Mouse (Mus musculus) kidney, postnatal 25 days (tissue): ENCODE results near the gene Slc17a4.
A peak's percentile ranks its signal among the peaks of the same experiment; 100 is the strongest.

Experiments used
- DNase-seq, 2 experiments: peaks; one replicate each; pipeline ENCODE4 v3.0.0; 2021; ENCODE audit warnings: mixed read lengths in 2 of 2

Slc17a4 gene

DNA sequence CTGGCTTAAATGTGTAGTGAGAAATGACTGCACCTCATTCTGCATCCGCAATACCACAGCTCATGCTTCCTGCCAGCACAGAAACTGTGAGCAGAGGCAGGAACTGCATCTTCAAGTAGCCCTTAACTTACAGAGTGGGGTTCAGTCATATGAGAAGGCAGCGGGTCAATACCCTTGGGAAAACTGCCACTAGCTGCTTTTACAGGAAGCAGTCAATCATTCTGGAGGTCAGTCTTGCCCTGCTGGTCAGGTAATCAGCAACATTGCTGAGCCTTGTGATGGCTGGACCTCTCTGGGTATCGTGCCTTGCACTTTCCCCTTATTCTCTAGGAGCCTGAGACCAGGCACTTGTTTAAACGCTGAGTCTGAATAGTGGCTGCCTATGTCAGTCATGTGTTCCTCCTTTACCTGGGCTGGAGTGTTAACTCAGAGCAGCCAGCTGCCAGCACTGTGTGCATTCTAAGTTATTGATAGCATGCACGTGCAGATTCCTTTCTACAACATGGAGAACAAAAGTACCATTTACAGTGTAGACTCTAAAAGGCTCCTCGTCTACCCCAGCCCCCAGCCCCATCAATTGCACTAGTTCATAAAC is 25.7 kb downstream of the Slc17a4 start:
- peak; percentile 35 to 72 for DNase-seq

DNA sequence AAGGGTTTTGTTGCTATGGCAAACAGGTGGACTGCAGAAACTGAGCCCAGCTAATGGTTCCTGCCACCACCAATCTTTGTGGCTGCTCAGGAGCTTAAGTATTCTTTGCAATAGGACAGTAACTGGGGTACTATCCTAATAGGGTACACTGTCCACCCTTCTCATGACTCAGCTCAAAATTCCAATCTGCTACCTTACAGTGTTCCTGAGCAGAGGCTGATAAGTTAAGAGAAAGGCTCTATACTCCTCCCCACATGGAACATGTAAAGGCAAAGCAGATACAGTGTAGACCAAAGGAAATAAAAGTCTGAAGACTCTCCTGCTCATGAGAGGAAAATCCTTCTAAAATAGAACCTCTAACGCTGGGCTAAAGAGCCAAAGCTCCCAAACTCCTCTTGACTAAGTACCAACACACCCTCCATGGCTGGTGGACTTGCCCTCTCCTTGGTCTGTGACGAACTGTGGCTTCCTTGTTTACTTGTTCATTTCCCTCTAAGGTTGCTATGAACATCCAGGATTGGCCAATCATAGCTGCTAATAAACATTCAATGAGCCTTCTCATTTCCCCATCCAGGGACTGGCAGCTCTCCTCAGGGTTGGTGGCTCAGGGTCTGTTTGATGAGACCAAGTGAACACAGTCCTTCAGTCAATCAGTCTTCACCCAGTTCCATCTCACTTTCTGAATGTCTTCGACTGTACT is 27.6 kb downstream of the Slc17a4 start:
- DNase-seq: no peak

DNA sequence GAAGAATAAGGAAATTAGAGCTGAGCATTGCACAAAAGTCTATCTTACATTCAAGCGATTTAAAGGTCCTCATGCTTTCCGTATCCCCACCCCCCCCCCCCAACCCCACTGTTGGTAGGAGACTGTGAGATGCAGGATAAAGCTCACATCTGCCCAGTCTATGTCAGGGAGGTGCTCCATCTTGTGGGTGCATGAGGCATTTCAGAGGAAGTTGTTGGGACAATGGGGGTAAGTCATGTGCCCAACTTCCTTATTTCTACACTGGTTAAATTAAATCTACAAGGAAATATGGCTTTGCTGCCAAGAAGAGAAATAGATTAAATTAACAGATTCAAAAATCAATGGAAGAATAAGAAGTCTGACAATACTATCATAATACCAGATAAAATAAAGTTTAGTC is 29.3 kb downstream of the Slc17a4 start:
- DNase-seq: no peak

DNA sequence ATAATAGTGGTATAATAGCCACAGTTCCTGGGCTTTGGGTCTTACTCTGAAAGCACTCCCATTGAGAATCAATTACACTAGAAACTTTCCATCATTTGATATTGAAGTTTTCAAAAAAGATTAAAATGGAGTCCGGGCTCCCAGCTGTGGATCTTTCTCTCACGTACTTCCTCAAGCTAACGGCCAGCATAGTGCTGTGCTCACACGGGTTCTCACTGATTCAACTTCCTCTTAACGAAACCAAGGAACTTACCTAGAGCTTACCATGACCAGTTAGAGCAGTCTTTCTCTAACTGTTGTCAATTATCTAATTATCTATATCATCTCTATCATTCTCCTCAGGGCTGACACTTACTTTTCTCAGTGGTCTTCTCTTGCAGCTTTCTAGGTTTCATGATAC is 35.2 kb downstream of the Slc17a4 start:
- no peak for DNase-seq

DNA sequence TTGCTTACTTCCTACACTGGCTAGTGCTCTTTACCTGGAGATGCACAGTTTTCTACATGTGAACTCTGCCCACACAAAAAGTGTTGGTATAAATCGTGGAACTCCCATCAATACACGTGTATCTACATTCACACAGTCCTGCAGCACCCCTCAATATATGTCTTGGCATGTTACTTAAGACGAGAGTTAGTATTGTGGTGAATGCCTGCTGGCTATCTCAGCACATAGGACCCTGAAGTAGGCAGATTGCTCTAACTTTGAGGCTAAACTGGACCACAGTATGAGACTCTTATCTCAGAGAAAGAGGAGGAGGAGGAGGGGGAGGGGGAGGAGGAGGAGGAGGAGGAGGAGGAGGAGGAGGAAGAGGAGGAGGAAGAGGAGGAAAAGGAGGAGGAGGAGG is 35.7 kb downstream of the Slc17a4 start:
- no peak for DNase-seq

DNA sequence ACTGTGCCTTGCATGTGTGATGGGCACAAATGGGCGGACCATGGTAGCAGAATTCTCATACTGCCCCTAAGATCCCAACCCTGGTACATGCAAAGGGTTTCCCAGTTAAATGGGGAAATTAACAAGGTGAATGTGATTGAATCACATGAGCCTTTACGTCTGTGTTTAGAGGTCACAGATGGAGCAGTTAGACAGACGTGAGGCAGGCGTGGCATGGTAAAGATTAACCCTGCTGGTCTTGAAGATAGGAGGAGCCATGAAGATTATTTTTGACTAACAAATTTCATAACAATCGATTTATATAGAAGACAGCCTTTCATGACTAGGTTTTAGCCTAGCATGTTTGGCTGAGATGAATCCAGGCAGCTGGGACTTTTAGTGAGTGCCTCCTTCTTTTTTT is 41.7 kb downstream of the Slc17a4 start:
- DNase-seq: peak; percentile 28 to 53

DNA sequence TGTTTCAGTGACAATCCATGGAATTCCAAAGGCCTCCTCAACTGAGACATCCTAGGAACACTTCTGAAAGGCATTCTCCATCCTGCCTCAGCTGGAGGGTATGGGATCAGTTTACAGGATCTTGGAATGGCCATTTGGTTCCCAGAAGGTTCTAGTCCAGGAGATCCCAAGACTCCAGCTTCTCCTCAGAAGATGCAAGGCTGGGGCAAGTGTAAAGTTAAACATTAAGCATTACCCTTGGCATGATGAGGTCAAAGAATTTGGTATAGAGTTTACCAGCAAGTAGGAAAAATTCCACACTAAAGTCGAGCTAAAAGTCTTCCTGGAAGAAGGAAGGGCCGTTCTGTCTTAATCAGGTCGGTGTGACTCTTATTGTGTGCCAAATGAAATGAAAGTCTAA is 44.8 kb downstream of the Slc17a4 start:
- DNase-seq: peak; percentile 18 to 51

DNA sequence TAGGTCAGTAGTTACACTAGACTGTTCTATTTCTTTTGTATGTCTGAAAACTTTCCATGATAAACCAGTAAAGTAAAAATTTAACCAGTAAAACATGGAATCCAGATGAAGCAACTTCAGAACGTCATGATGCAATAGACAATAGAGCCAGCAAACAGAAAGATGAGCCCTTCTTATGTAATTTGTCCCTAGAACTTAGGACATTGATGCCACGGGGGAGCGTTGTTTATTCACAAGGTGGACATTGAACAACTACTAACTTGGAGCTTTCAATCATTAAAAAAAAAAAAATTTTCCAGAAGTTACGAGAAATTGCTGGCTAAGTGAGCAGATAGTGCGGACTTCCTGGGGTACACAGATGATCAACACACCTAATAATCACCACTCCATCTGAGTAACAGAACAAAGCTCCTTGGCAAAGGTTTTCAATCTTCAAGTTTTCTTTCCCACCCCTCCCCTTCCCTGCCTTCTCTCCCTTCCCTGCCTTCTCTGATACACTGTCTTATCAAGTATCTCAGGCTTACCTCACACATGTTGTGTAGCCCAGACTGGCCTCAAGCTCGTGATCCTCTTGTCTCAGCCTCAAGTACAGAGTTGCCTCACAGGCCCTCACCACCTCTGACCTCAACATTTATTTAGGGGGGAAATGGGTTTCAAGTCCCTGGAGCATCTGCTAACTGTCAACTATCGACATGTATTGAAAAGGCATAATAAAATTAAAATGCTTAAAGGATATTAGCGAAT is 45.8 kb downstream of the Slc17a4 start:
- peak; percentile 49 to 79 for DNase-seq

DNA sequence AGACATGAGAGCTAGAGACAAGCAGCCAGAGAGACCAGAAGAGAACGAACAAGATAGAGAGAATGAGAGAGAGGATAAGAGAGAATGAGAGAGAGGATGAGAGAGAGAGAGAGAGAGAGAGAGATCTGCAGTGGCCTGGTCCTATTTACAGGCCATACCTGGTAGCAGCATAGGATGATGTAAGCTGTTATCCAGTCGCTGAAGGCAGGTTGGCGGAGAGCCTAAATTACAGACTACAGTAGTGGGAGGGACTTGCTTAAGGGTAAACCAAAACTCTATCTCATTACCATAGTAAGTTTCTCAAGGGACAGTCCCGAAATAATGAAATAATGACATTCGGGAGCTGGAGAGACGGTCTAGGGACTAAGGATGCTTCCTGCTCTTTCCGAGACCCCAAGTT is 47.4 kb downstream of the Slc17a4 start, which contains the start of gene Slc17a1:
TSS of gene Slc17a1 (plus strand) at position 346 of the 400 bp plus-strand sequence.
- peak; percentile 67 to 81 for DNase-seq

DNA sequence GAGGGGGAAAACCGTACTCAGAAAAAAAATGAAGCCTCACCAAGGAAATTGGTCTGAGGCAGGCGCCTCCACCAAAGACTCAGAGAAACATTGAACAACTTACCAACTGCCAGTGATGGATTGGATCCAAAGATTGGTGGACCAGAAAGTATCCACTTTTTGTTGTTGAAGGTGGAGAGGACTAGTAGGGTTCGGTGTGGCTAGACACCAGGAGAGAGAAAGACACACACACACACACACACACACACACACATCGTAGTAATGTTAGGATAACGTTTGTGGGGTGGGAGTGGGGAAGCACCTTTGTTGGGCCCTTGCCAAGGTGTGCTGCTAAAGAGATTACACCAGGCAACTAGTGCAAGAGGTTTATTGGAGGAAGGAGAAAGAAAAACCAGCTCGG is 47.8 kb downstream of the Slc17a4 start:
- DNase-seq: peak; percentile 57 to 63

DNA sequence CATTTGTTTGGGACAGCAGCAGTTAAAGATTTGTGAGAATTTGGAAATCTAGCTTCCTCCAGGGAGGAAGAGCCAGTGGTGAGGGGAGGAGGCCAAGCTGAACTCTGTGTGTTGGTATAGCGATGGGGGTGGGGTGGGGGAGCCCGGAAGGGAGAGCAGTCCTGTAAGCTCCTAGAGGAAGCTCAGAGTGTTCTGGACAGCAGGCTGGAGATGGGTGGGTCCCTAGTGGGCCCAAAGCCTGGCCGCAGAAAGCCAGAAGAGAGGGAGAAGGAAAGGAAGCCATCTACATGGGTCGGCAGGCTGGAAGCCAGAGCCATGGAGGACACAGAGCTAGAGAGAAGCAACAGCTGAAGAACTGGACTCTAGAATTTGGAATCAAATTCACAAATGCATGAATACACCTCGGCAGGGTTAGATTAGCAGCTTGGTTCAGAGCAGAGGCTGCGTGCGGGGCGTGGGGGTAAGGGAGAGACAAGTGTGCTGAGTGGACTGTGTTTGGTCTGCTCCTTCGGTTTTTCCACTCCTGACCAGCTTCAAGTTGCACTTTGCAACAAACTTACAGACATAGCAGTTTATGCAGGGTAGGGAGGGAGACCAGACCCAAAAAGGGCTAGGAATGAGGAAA is 48.6 kb downstream of the Slc17a4 start:
- DNase-seq: peak in 1 of 2 experiments; percentile 55

DNA sequence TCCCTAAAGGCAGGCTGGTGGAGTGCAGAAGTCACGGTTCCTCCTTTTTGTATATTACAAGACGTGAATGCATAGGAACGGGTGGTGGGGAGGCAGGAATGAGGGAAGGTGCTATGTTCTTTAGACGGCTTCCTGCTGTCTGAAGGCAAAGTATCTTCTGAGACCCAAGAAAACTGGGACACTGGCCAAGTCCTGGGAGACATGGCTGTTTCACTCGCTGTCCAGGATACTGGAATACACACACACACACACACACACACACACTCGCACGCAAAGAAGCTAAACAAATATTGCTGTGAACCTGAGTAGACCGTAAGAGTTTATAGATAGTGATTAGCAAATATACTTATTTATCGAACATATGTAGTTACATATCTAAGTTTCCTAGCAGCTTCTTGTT is 50.1 kb downstream of the Slc17a4 start:
- DNase-seq: peak; percentile 49 to 55

DNA sequence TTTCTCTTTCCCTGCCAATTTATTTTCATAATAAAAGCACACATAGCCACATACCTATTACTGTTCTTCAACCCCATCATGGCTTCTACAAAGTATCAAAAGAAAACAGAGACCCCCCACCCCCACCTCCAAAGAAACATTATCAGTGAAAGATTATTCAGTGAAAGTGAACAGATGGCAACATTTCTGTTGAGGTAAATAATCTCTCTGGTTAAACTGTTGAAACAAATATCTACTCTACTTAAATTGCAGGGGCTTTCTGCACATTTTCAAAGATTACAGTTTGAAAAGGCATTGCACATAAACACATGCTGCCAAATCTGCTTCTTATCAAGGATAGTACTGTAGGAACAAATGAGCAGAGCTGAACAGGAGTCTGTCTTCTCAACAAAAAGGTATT is 53.0 kb downstream of the Slc17a4 start:
- DNase-seq: no peak

DNA sequence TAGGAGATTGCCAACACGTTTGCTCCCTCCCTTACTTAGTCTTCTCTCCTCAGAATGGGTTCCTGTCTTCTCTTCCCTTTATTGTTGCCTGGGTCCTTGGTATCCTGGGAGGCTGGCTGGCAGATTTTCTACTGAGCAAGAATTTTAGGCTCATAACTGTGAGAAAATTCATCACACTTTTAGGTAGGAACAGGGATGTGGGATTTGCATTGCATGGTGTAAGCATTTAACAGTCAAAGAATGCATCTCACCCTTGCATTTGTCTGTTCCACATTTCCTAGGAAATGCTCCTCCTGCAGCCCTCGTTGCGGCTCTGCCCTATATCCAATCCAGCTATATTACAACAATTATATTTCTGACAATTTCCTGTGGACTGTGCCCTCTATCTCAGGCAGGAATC is 58.4 kb downstream of the Slc17a4 start:
- DNase-seq: no peak

DNA sequence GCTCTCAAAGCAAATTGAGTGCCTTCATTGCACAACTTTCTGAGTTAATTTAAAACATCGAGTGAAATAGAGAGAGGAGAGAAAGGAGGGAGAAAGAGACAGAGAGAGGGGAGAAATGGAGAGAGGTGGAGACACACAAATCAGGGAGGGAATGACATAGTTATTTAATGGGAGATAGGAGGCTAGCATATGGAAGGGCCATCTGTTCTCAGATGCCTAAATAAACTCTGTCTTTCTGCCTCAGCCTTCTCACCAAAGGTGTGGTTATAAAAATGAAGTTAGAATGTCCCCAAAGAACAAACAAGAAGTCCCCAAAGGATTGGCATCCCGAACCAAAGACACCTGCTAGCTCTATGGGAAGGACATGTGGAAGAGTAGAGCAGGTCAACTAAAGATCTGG is 65.5 kb downstream of the Slc17a4 start:
- DNase-seq: no peak
